Mouse (Mus musculus): ENCODE data around the gene Ina. TPM values are rescaled to one million over a fixed set of nuclear protein-coding genes. Genes with fewer than 3 reads are reported as not detected.
A peak's percentile ranks its signal among the peaks of the same experiment; 100 is the strongest.
"Not testable (repeated sequence)": the region's sequence is repeated elsewhere in the genome, so short reads cannot be mapped to it uniquely, and the experiment has no call there.

The Ina gene
- polyA plus RNA-seq, 1 experiment from 2014 or later: 0.44 TPM

DNA sequence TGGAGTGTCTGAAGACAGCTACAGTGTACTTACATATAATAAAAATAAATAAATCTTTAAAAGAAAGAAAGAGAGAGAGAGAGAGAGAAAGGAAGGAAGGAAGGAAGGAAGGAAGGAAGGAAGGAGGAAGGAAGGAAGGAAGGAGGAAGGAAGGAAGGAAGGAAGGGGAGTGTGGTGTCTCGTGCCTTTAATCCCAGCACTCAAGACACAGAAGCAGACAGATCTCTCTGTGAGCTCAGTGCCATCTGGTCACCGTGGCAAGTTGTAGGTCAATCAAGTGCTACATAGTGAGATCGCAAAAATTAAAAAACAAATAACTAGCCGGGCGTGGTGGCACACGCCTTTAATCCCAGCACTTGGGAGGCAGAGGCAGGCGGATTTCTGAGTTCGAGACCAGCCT lies 23.9 kb upstream of the Ina start:
- not testable (repeated sequence) for H3K4me1 ChIP-seq (ENCODE audit: control insufficient read depth, insufficient read depth, low read length); H3K4me3 ChIP-seq (ENCODE audit: low read depth, low read length); ATAC-seq (ENCODE audit: insufficient number of reproducible peaks, low FRiP score, low TSS enrichment, low read depth); H3K36me3 ChIP-seq (ENCODE audit: control insufficient read depth, insufficient read depth, low read length); H3K27me3 ChIP-seq (ENCODE audit: control insufficient read depth, insufficient read depth, low read length); DNase-seq (ENCODE audit: low spot score); H3K27ac ChIP-seq (replicated peaks; ENCODE audit: low read depth, low read length); H3K9me3 ChIP-seq (ENCODE audit: control insufficient read depth, low read length); H3K9ac ChIP-seq (ENCODE audit: low read length); H3K4me2 ChIP-seq (ENCODE audit: low read depth, severe bottlenecking)
- WGBS: 87% methylated on average over 8 of the region's 8 CpGs

GRCm38 (mm10) chr19:46991145-46991544 lies 23.4 kb upstream of the Ina start:
- Histone ChIP-seq H3K27me3 (ENCODE audit: control insufficient read depth, insufficient read depth, low read length) (no peaks in the 10 kb centered on the region), H3K27ac (replicated peaks; ENCODE audit: low read depth, low read length) (no peak overlapping the region), H3K9me3 (ENCODE audit: control insufficient read depth, low read length) (no peaks in the 10 kb centered on the region), H3K9ac (ENCODE audit: low read length) (no peak overlapping the region), H3K36me3 (ENCODE audit: control insufficient read depth, insufficient read depth, low read length) (no peaks in the 10 kb centered on the region), H3K4me1 (ENCODE audit: control insufficient read depth, insufficient read depth, low read length) (peaks cover 3% of the 10 kb centered on the region; the same call in 1 of the 2 replicates), H3K4me3 (ENCODE audit: low read depth, low read length) (no peak overlapping the region), H3K4me2 (ENCODE audit: low read depth, severe bottlenecking) (no peak overlapping the region)
- 19% methylated on average over 5 of the region's 5 CpGs for WGBS
- DNase-seq (ENCODE audit: low spot score) (peak; percentile 91), ATAC-seq (ENCODE audit: insufficient number of reproducible peaks, low FRiP score, low TSS enrichment, low read depth) (peak; percentile 57; the same call in 1 of the 2 replicates)

- H3K9me3 ChIP-seq (ENCODE audit: control insufficient read depth, low read length); H3K27me3 ChIP-seq (ENCODE audit: control insufficient read depth, insufficient read depth, low read length): not testable (repeated sequence)
Measured at GRCm38 (mm10) chr19:46992329-46992728, 22.2 kb upstream of the Ina start.

GRCm38 (mm10) chr19:46996095-46996494 lies 18.4 kb upstream of the Ina start:
- WGBS: 80% methylated on average over 9 of the region's 9 CpGs
- Histone ChIP-seq H3K9ac (ENCODE audit: low read length) (no peak overlapping the region), H3K27ac (replicated peaks; ENCODE audit: low read depth, low read length) (no peak overlapping the region), H3K9me3 (ENCODE audit: control insufficient read depth, low read length) (no peaks in the 10 kb centered on the region), H3K4me1 (ENCODE audit: control insufficient read depth, insufficient read depth, low read length) (no peaks in the 10 kb centered on the region), H3K27me3 (ENCODE audit: control insufficient read depth, insufficient read depth, low read length) (no peaks in the 10 kb centered on the region), H3K4me2 (ENCODE audit: low read depth, severe bottlenecking) (no peak overlapping the region), H3K36me3 (ENCODE audit: control insufficient read depth, insufficient read depth, low read length) (no peaks in the 10 kb centered on the region), H3K4me3 (ENCODE audit: low read depth, low read length) (no peak overlapping the region)
- DNase-seq (ENCODE audit: low spot score) (no peak), ATAC-seq (ENCODE audit: insufficient number of reproducible peaks, low FRiP score, low TSS enrichment, low read depth) (no peak)

More at GRCm38 (mm10) chr19:46992329-46992728, 22.2 kb upstream of the Ina start:
- not testable (repeated sequence) for H3K4me1 ChIP-seq (ENCODE audit: control insufficient read depth, insufficient read depth, low read length); H3K9ac ChIP-seq (ENCODE audit: low read length); H3K36me3 ChIP-seq (ENCODE audit: control insufficient read depth, insufficient read depth, low read length); H3K4me3 ChIP-seq (ENCODE audit: low read depth, low read length); H3K4me2 ChIP-seq (ENCODE audit: low read depth, severe bottlenecking); ATAC-seq (ENCODE audit: insufficient number of reproducible peaks, low FRiP score, low TSS enrichment, low read depth); H3K27ac ChIP-seq (replicated peaks; ENCODE audit: low read depth, low read length); DNase-seq (ENCODE audit: low spot score)
- 65% methylated on average over 4 of the region's 4 CpGs for WGBS

- no peak for ATAC-seq (ENCODE audit: insufficient number of reproducible peaks, low FRiP score, low TSS enrichment, low read depth)
- 88% methylated on average over 8 of the region's 8 CpGs for WGBS
Measured at GRCm38 (mm10) chr19:46998168-46998870, 16.2 kb upstream of the Ina start.

GRCm38 (mm10) chr19:46998953-46999352 lies 15.5 kb upstream of the Ina start:
- ATAC-seq (ENCODE audit: insufficient number of reproducible peaks, low FRiP score, low TSS enrichment, low read depth) (no peak), DNase-seq (ENCODE audit: low spot score) (no peak)
- 87% methylated on average over 4 of the region's 4 CpGs for WGBS
- Histone ChIP-seq H3K9me3 (ENCODE audit: control insufficient read depth, low read length) (no peaks in the 10 kb centered on the region), H3K4me2 (ENCODE audit: low read depth, severe bottlenecking) (no peak overlapping the region), H3K9ac (ENCODE audit: low read length) (no peak overlapping the region), H3K36me3 (ENCODE audit: control insufficient read depth, insufficient read depth, low read length) (no peaks in the 10 kb centered on the region), H3K27me3 (ENCODE audit: control insufficient read depth, insufficient read depth, low read length) (no peaks in the 10 kb centered on the region), H3K27ac (replicated peaks; ENCODE audit: low read depth, low read length) (no peak overlapping the region), H3K4me1 (ENCODE audit: control insufficient read depth, insufficient read depth, low read length) (no peaks in the 10 kb centered on the region), H3K4me3 (ENCODE audit: low read depth, low read length) (no peak overlapping the region)

More at GRCm38 (mm10) chr19:46998168-46998870, 16.2 kb upstream of the Ina start:
- Histone ChIP-seq H3K27ac (replicated peaks; ENCODE audit: low read depth, low read length) (no peak overlapping the region), H3K9me3 (ENCODE audit: control insufficient read depth, low read length) (no peaks in the 10 kb centered on the region), H3K4me3 (ENCODE audit: low read depth, low read length) (no peak overlapping the region), H3K4me2 (ENCODE audit: low read depth, severe bottlenecking) (no peak overlapping the region), H3K36me3 (ENCODE audit: control insufficient read depth, insufficient read depth, low read length) (no peaks in the 10 kb centered on the region), H3K9ac (ENCODE audit: low read length) (no peak overlapping the region), H3K27me3 (ENCODE audit: control insufficient read depth, insufficient read depth, low read length) (no peaks in the 10 kb centered on the region), H3K4me1 (ENCODE audit: control insufficient read depth, insufficient read depth, low read length) (no peaks in the 10 kb centered on the region)
- no peak for DNase-seq (ENCODE audit: low spot score)

GRCm38 (mm10) chr19:46999753-47000152 lies 14.7 kb upstream of the Ina start:
- no peaks in the 10 kb centered on the region for H3K36me3 ChIP-seq (ENCODE audit: control insufficient read depth, insufficient read depth, low read length)
- DNase-seq (ENCODE audit: low spot score): no peak
- WGBS: 86% methylated on average over 6 of the region's 6 CpGs
- no peak overlapping the region for H3K9ac ChIP-seq (ENCODE audit: low read length)
- no peak overlapping the region for H3K4me3 ChIP-seq (ENCODE audit: low read depth, low read length)
- ATAC-seq (ENCODE audit: insufficient number of reproducible peaks, low FRiP score, low TSS enrichment, low read depth): no peak
- H3K9me3 ChIP-seq (ENCODE audit: control insufficient read depth, low read length): no peaks in the 10 kb centered on the region
- H3K27ac ChIP-seq (replicated peaks; ENCODE audit: low read depth, low read length): no peak overlapping the region
- no peaks in the 10 kb centered on the region for H3K4me1 ChIP-seq (ENCODE audit: control insufficient read depth, insufficient read depth, low read length)
- H3K4me2 ChIP-seq (ENCODE audit: low read depth, severe bottlenecking): no peak overlapping the region
- H3K27me3 ChIP-seq (ENCODE audit: control insufficient read depth, insufficient read depth, low read length): no peaks in the 10 kb centered on the region

DNA sequence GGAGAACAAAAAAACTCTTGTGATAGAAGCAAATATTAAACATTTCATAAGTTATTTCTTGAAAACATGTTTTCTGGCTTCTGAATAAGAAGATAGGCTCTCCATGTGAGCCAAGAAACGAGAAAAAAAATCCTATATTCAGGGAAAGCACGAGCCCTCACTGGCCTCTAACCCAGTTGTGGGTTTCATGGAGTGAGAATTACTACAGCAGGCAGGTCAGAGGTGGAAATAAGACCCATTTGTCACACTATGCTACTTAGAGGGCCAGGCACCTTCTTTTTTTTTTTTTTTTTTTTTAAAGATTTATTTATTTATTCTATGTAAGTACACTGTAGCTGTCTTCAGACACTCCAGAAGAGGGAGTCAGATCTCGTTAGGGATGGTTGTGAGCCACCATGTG lies 14.1 kb upstream of the Ina start:
- H3K4me1 ChIP-seq (ENCODE audit: control insufficient read depth, insufficient read depth, low read length); H3K27ac ChIP-seq (replicated peaks; ENCODE audit: low read depth, low read length); H3K4me2 ChIP-seq (ENCODE audit: low read depth, severe bottlenecking); H3K27me3 ChIP-seq (ENCODE audit: control insufficient read depth, insufficient read depth, low read length); ATAC-seq (ENCODE audit: insufficient number of reproducible peaks, low FRiP score, low TSS enrichment, low read depth); H3K36me3 ChIP-seq (ENCODE audit: control insufficient read depth, insufficient read depth, low read length); DNase-seq (ENCODE audit: low spot score); H3K9me3 ChIP-seq (ENCODE audit: control insufficient read depth, low read length); H3K9ac ChIP-seq (ENCODE audit: low read length); H3K4me3 ChIP-seq (ENCODE audit: low read depth, low read length): not testable (repeated sequence)
- 85% methylated on average over 2 of the region's 3 CpGs for WGBS
